Mouse (Mus musculus): Measurements from ENCODE around the gene Bub1b.

- TF ChIP-seq CTCF (IDR thresholded peaks at IDR 0.05; ENCODE audit: insufficient read depth, low read depth, low read length): no peak
- no peak for TF ChIP-seq POLR2A (IDR thresholded peaks at IDR 0.05; ENCODE audit: insufficient read depth, low read depth, low read length)
These were observed 71.2 kb downstream of the Bub1b start for GRCm38 (mm10) chr2:118669245-118669644.

All from olfactory bulb, adult 2 months (tissue).